Mouse (Mus musculus) hindbrain, postnatal 0 days (tissue): ENCODE measurements around the gene Vdac1. TPM values are rescaled to one million over a fixed set of nuclear protein-coding genes. Genes with fewer than 3 reads are reported as not detected.

Experiments used
- ATAC-seq: fragments of 200-750 bp; cut with Nextera tagmentation; 2 replicates; pipeline ENCODE4 v1.8.0; 2017; ENCODE audit warnings: mild to moderate bottlenecking, moderate TSS enrichment, moderate library complexity
- DNase-seq: peaks from one replicate; pipeline ENCODE4 v3.0.0-alpha.2; 2015; ENCODE audit warnings: low spot score
- H3K27ac ChIP-seq: fragments of 300-500 bp; sonication (generic); 2 replicates; pipeline ENCODE4 v1.5.1; 2014; ENCODE audit warnings: mild to moderate bottlenecking
- H3K27me3 ChIP-seq: fragments of 300-500 bp; sonication (generic); 2 replicates; pipeline ENCODE4 v1.6.1; 2014; ENCODE audit warnings: low read length, mixed read lengths; ENCODE audit not compliant: insufficient read depth
- H3K36me3 ChIP-seq: fragments of 300-500 bp; sonication (generic); 2 replicates; pipeline ENCODE4 v1.6.1; 2014; ENCODE audit warnings: low read length, mixed read lengths; ENCODE audit not compliant: insufficient read depth
- H3K4me1 ChIP-seq: fragments of 300-500 bp; sonication (generic); 2 replicates; pipeline ENCODE4 v1.6.1; 2014; ENCODE audit warnings: antibody characterized with exemption, low read length, mixed read lengths; ENCODE audit not compliant: insufficient read depth
- H3K4me2 ChIP-seq: fragments of 300-500 bp; sonication (generic); 2 replicates; pipeline ENCODE4 v1.6.1; 2014; ENCODE audit warnings: low read depth, mild to moderate bottlenecking, low read length, moderate library complexity, mixed read lengths
- H3K4me3 ChIP-seq: fragments of 300-500 bp; sonication (generic); 2 replicates; pipeline ENCODE4 v1.5.1; 2014; ENCODE audit warnings: low read length
- H3K9ac ChIP-seq: fragments of 300-500 bp; sonication (generic); replicated peaks from 2 replicates; pipeline ENCODE4 v1.6.1; 2014; ENCODE audit warnings: mild to moderate bottlenecking, low read length, moderate library complexity, mixed read lengths
- H3K9me3 ChIP-seq: fragments of 300-500 bp; sonication (generic); 2 replicates; pipeline ENCODE4 v1.6.1; 2016; ENCODE audit warnings: low read length, mixed read lengths
- CTCF ChIP-seq: IDR thresholded peaks from 2 replicates; pipeline ENCODE4 v1.5.1; 2016; ENCODE audit warnings: antibody characterized with exemption, control low read depth, low read depth
- WGBS: fragments of 180-500 bp; shearing (Covaris S2); extraction: QIAGEN DNeasy Blood & Tissue Kit; methylation state at CpG from one replicate; pipeline ENCODE4 v1.1.7; 2014; 5-methylcytosine and 5-hydroxymethylcytosine counted together
- polyA plus RNA-seq: library from polyadenylated mRNA; unstranded; fragments of >200 nt; fragmentation: Nextera tagmentation; extraction: Ambion mirVana; gene quantifications from 2 replicates; pipeline ENCODE4 v1.2.1, GENCODE M21; 2015
- total RNA-seq: library from RNA; depleted of rRNA; stranded (reverse); fragments of >200 nt; gene quantifications from 2 replicates; pipeline ENCODE4 v1.2.3, GENCODE M21; 2014

Vdac1 gene
- total and polyA plus RNA-seq, 2 experiments from 2014 or later, result 314 to 441 TPM

DNA sequence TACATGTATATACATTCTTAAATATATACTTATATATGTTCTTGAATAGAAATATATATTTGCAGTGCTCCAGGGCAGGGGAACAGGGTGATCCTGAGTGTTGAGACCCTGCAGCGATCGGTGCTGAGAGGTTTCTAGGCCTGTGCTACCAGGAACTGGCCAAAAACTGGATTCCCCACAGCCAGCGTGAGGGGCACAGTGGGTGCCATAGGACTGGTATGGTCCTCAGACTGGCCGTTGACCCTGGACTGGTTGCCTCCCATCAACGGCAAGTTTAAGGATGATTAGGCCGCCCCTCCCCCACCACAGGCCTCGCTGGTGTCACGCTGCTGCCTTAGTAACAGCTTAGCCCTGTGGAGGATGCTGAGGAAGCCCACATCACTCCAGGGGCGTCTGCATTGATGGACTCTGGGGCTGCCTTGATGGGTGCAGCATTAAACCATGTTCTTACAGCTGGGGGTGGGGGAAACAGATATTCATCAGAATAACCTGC, 44.6 kb downstream of the Vdac1 start:
- WGBS, result 68% methylated on average over 9 of the region's 9 CpGs
- TF ChIP-seq CTCF, result no peak
- H3K27me3 ChIP-seq, result no peaks in the 10 kb centered on the region
- H3K4me1 ChIP-seq, result no peaks in the 10 kb centered on the region
- DNase-seq (no peak), ATAC-seq (no peak)
- H3K4me2 ChIP-seq, result no peak overlapping the region
- no peaks in the 10 kb centered on the region for H3K9me3 ChIP-seq
- H3K4me3 ChIP-seq, result no peak overlapping the region
- no peak overlapping the region for H3K9ac ChIP-seq
- no peak overlapping the region for H3K27ac ChIP-seq
- H3K36me3 ChIP-seq, result peaks cover 48% of the 10 kb centered on the region

DNA sequence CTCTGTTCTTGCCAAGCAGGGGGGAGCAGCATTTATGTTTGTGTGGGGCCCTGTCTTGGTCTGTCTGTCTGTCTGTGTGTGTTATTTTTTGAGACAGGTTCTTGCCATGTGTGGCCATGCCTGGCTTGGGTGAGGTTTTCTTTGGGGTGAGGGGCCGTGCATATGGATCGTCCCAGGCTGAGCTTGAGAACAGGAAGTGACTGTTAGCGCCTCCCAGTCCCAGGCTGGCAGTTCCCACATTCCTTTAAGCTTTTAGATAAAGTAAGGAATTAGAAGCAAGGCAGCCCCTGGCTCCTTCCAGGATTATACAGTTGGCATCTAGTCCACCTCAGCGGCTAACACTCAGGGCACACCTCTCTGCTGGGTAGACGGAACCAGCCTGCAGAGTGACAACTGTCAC, 48.7 kb downstream of the Vdac1 start:
- Histone ChIP-seq H3K4me2 (no peak overlapping the region), H3K9ac (no peak overlapping the region), H3K27me3 (no peaks in the 10 kb centered on the region), H3K27ac (no peak overlapping the region), H3K4me3 (no peak overlapping the region), H3K9me3 (no peaks in the 10 kb centered on the region), H3K4me1 (no peaks in the 10 kb centered on the region), H3K36me3 (peaks cover 36% of the 10 kb centered on the region)
- ATAC-seq (no peak), DNase-seq (no peak)
- 80% methylated on average over 5 of the region's 5 CpGs for WGBS
- TF ChIP-seq CTCF, result no peak

- ATAC-seq (no peak), DNase-seq (no peak)
- no peak overlapping the region for H3K9ac ChIP-seq
- H3K4me3 ChIP-seq, result no peak overlapping the region
- 48% methylated on average over 5 of the region's 5 CpGs for WGBS
- no peaks in the 10 kb centered on the region for H3K4me1 ChIP-seq
- H3K27me3 ChIP-seq, result no peaks in the 10 kb centered on the region
- no peak for TF ChIP-seq CTCF
- H3K4me2 ChIP-seq, result no peak overlapping the region
- H3K9me3 ChIP-seq, result no peaks in the 10 kb centered on the region
- H3K36me3 ChIP-seq, result no peaks in the 10 kb centered on the region
- no peak overlapping the region for H3K27ac ChIP-seq
These were observed 57.7 kb downstream of the Vdac1 start for GRCm38 (mm10) chr11:52418358-52418757.

DNA sequence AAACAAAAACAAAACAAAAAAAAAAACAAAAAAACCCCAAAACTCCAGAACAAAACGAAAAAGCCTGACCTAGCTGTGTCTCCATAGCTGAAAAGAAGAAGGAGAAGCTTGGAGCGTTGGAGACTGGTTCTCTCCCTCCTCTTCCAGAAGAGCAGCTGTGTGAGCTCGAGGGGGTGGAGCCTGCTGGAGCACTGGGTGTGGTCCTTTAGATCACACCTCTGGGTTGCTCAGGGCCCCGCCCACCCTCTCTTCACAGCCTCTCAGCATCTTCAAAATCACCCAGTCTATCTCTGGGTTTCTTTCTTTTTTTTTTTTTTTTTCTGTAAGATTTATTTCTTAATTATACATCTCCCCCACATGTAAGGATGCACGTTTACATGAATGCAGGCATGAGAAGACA, 58.6 kb downstream of the Vdac1 start:
- Histone ChIP-seq H3K4me1 (no peaks in the 10 kb centered on the region), H3K27me3 (no peaks in the 10 kb centered on the region), H3K27ac (no peak overlapping the region), H3K4me2 (no peak overlapping the region), H3K4me3 (no peak overlapping the region), H3K9ac (no peak overlapping the region), H3K36me3 (no peaks in the 10 kb centered on the region), H3K9me3 (no peaks in the 10 kb centered on the region)
- no peak for TF ChIP-seq CTCF
- DNase-seq (no peak), ATAC-seq (no peak)
- 62% methylated on average over 5 of the region's 5 CpGs for WGBS

DNA sequence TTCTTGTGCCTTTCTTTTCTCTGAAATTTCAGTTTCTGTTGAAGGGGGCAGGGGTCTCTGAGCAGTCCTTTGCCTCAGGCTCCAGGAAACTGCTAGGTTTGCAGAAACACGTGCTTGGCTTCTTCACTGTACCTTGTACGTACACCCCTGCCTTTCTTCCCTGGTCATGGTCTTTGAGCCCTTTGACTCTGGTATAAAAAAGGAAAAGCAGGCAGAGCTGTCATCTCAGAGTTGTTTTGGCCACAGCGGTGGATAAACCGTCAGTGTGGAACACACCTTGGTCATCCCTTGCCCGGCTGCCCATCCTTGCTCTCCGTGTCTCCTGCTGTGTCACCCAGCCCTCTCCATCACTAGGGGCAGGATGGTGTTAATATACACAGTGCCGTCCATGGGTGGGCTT, 59.2 kb downstream of the Vdac1 start:
- H3K27me3 ChIP-seq, result no peaks in the 10 kb centered on the region
- no peak for ATAC-seq

DNA sequence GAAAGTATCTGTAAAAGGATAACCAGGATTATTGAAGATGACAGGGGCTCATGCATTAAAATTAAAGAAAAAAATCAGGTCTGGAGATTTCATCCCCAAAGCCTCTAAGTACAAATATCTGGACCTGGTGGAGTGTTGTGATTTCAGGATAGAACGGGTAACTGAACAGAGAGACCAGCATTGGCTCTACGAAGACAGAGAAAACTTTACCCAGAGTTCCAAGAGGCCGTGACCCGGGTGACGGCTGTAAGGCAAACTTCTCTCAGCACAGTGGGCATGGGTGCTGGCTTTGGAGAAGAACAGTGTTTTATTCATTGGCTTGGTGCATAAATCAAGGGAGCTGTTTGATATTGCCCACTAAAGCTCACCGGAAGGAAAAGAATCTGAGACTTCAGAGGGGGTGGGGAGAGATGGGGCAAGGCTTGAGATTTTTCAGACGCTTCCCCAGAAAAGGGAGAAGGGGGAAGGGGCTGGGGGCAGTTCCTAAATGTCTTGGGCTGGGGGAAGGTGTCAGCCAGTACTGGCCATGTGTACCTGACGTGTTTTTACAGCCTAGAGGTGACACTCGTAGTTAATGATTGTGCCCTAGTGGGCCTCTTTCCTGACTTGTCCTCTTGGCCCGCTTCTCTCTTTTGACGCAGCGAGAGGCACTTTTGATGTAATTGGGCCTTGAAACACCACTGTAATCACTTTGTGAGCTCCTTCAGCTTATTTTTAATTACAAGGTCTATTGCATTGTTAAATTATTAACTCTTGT, 59.8 kb downstream of the Vdac1 start:
- DNase-seq (no peak), ATAC-seq (no peak)
- no peak overlapping the region for H3K27ac ChIP-seq
- no peaks in the 10 kb centered on the region for H3K4me1 ChIP-seq
- H3K9ac ChIP-seq, result no peak overlapping the region
- H3K36me3 ChIP-seq, result no peaks in the 10 kb centered on the region
- no peak overlapping the region for H3K4me3 ChIP-seq
- no peaks in the 10 kb centered on the region for H3K27me3 ChIP-seq
- TF ChIP-seq CTCF, result no peak
- no peak overlapping the region for H3K4me2 ChIP-seq
- no peaks in the 10 kb centered on the region for H3K9me3 ChIP-seq
- WGBS, result 68% methylated on average over 12 of the region's 12 CpGs

More for the DNA sequence above, 59.2 kb downstream of the Vdac1 start:
- H3K9ac ChIP-seq, result no peak overlapping the region
- H3K4me1 ChIP-seq, result no peaks in the 10 kb centered on the region
- no peaks in the 10 kb centered on the region for H3K9me3 ChIP-seq
- H3K27ac ChIP-seq, result no peak overlapping the region
- H3K4me2 ChIP-seq, result no peak overlapping the region
- no peaks in the 10 kb centered on the region for H3K36me3 ChIP-seq
- H3K4me3 ChIP-seq, result no peak overlapping the region
- no peak for DNase-seq
- TF ChIP-seq CTCF, result no peak
- 80% methylated on average over 7 of the region's 7 CpGs for WGBS
